Mouse (Mus musculus) bone marrow, adult 2 months (tissue): ENCODE measurements around the gene Anxa3. TPM values are rescaled to one million over a fixed set of nuclear protein-coding genes. Genes with fewer than 3 reads are reported as not detected.

ENCODE experiments used
- H3K27ac ChIP-seq: fragments of 200-500 bp; 2 replicates; pipeline ENCODE4 v1.5.1; 2012; ENCODE audit warnings: low read depth, mild to moderate bottlenecking, control low read depth, inconsistent platforms, low read length; ENCODE audit not compliant: control insufficient read depth, poor library complexity, insufficient read depth
- H3K4me1 ChIP-seq: fragments of 200-500 bp; 2 replicates; pipeline ENCODE4 v1.6.1; 2011; ENCODE audit warnings: low read length; ENCODE audit not compliant: control insufficient read depth, insufficient read depth
- H3K4me3 ChIP-seq: fragments of 200-500 bp; replicated peaks from 2 replicates; pipeline ENCODE3; 2011; ENCODE audit warnings: mild to moderate bottlenecking, low read depth, low read length, control low read depth; ENCODE audit not compliant: control insufficient read depth
- CTCF ChIP-seq: fragments of 200-500 bp; IDR thresholded peaks from 2 replicates; pipeline ENCODE4 v1.5.1; 2011; ENCODE audit warnings: low read length, control low read depth; ENCODE audit not compliant: control insufficient read depth, insufficient read depth
- POLR2A ChIP-seq: fragments of 200-500 bp; IDR thresholded peaks from 2 replicates; pipeline ENCODE4 v1.6.1; 2011; ENCODE audit warnings: low read depth, mild to moderate bottlenecking, control low read depth, low read length, borderline replicate concordance; ENCODE audit not compliant: control insufficient read depth
- WGBS: fragments of 180-500 bp; shearing (Covaris S2); methylation state at CpG from one replicate; pipeline ENCODE4 v1.1.7; 2018; 5-methylcytosine and 5-hydroxymethylcytosine counted together
- polyA plus RNA-seq: library from polyadenylated mRNA; stranded (reverse); fragments of >200 nt; gene quantifications from 2 replicates; pipeline ENCODE4 v1.2.4, GENCODE M21; 2011; ENCODE audit warnings: low replicate concordance; ENCODE audit not compliant: missing spikeins, insufficient read depth, insufficient read length

The Anxa3 gene
- polyA plus RNA-seq, 1 experiment = 48.0 TPM

GRCm38 (mm10) chr5:96793953-96794635 is 955 bp downstream of the Anxa3 start:
- no peak overlapping the region for H3K27ac ChIP-seq
- no peak for TF ChIP-seq CTCF
- TF ChIP-seq POLR2A = no peak
- WGBS = 3% methylated on average over 10 of the region's 10 CpGs
- peak overlapping the region; percentile 51 for H3K4me3 ChIP-seq
- H3K4me1 ChIP-seq = no peaks in the 10 kb centered on the region

GRCm38 (mm10) chr5:96795752-96796151 is 2.6 kb downstream of the Anxa3 start:
- 73% methylated on average over 1 of the region's 1 CpGs for WGBS
- no peak overlapping the region for H3K4me3 ChIP-seq
- TF ChIP-seq POLR2A = no peak
- TF ChIP-seq CTCF = no peak
- H3K4me1 ChIP-seq = no peaks in the 10 kb centered on the region
- no peak overlapping the region for H3K27ac ChIP-seq

DNA sequence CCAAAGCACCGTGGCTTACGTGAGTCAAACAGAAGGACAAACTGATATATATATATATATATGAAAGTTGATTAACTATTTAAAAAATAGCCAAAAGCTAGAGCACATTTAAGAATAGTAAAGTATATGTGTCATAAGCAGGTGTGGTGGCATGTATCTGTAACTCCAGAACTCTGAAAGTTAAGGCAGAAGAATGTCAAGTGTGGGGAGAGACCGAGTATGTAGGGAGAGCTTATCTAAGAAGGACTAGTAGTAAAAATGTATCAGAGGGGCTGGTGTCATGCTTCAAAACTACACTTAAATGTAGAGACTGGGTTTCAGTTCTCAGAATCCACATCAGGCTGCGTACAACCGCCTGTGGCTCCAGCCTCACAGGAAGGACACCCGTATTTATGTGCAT is 4.3 kb downstream of the Anxa3 start:
- no peaks in the 10 kb centered on the region for H3K4me1 ChIP-seq
- 85% methylated on average over 6 of the region's 6 CpGs for WGBS
- H3K4me3 ChIP-seq = no peak overlapping the region
- no peak overlapping the region for H3K27ac ChIP-seq
- no peak for TF ChIP-seq POLR2A
- TF ChIP-seq CTCF = no peak

DNA sequence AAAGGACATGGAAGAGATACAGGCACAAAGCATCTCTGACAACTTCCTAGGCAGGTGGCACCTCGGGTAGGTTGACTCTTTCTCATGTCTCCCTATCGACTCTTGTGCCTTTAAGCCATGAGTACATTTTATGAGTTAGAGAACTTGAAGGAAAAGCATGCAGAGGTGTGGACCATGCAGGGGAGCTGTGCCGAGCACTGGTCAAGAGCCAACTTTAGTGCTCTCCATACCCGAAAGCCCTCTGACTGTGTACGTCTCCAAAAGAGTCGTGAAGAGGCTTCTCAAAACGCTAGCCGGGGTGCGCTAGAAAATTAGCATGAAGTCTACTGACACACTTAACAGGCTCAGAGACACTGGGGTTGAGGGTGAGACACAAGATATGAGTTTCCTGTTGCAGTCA is 6.0 kb downstream of the Anxa3 start:
- Histone ChIP-seq H3K4me3 (no peak overlapping the region), H3K27ac (no peak overlapping the region), H3K4me1 (no peaks in the 10 kb centered on the region)
- TF ChIP-seq POLR2A (no peak), CTCF (no peak)
- WGBS = 85% methylated on average over 9 of the region's 9 CpGs

- TF ChIP-seq CTCF (no peak), POLR2A (no peak)
- no peak overlapping the region for H3K4me3 ChIP-seq
- 59% methylated on average over 9 of the region's 9 CpGs for WGBS
These were observed 6.8 kb downstream of the Anxa3 start for GRCm38 (mm10) chr5:96799969-96800368.

GRCm38 (mm10) chr5:96802185-96802584 is 9.0 kb downstream of the Anxa3 start:
- Histone ChIP-seq H3K4me1 (no peaks in the 10 kb centered on the region), H3K27ac (no peak overlapping the region), H3K4me3 (no peak overlapping the region)
- TF ChIP-seq CTCF (no peak), POLR2A (no peak)
- WGBS = 65% methylated on average over 7 of the region's 7 CpGs

More at GRCm38 (mm10) chr5:96799969-96800368, 6.8 kb downstream of the Anxa3 start:
- H3K27ac ChIP-seq = no peak overlapping the region
- no peaks in the 10 kb centered on the region for H3K4me1 ChIP-seq

GRCm38 (mm10) chr5:96803091-96803490 is 10.0 kb downstream of the Anxa3 start:
- H3K27ac ChIP-seq = no peak overlapping the region
- H3K4me3 ChIP-seq = no peak overlapping the region
- WGBS = 61% methylated on average over 3 of the region's 3 CpGs
- TF ChIP-seq POLR2A = no peak
- TF ChIP-seq CTCF = no peak
- no peaks in the 10 kb centered on the region for H3K4me1 ChIP-seq

DNA sequence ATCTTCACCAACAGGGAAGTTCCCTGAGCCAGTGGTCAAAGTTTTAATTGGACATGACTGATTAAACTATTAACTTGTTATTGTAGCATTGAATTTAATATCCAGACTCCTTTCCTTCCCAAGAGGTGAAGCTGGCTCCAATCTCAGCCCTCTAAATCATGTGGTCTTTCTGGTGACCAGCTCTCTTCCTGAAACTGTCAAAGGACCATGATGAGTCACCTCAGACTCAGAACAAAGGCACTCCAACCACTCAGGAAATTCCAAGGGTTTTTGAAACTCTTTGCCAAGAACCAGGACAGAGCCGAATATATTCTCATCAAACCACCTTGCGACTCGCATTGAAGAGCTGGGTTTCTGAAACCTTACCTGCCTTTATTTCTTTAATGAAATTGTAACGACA is 11.2 kb downstream of the Anxa3 start:
- Histone ChIP-seq H3K4me1 (no peaks in the 10 kb centered on the region), H3K4me3 (no peak overlapping the region), H3K27ac (no peak overlapping the region)
- 64% methylated on average over 4 of the region's 4 CpGs for WGBS
- TF ChIP-seq POLR2A (no peak), CTCF (no peak)

DNA sequence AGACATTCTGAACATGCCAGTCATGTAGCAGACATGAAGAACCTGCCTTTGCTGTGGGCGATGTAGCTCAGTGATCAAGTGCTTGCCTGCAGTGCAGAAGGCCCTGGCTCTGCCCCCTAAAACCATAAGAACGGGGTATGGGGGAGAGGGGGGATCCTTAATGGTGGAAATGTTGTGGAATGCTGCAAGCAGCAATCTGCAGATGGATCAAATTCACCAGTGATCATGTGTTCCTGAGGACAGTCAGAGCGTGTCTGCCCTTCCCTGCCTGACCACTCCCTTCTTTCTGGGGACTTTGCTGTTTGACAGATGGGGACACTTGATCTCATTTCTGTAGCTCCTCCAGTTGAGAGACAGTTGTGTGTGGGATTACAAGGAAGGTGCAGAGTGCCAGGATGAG is 11.7 kb downstream of the Anxa3 start:
- WGBS = 67% methylated on average over 3 of the region's 3 CpGs
- no peak overlapping the region for H3K27ac ChIP-seq
- no peak for TF ChIP-seq CTCF
- no peak for TF ChIP-seq POLR2A
- H3K4me1 ChIP-seq = no peaks in the 10 kb centered on the region
- H3K4me3 ChIP-seq = no peak overlapping the region
